Mouse (Mus musculus): Measurements from ENCODE around the gene Prss23. TPM values are rescaled to one million over a fixed set of nuclear protein-coding genes. Genes with fewer than 3 reads are reported as not detected.

Prss23 gene
- not detected in 2 replicates for total RNA-seq (2014; fragmentation: Nextera tagmentation)
- total RNA-seq (2017): 0.16 TPM in 1 of 2 replicates, not detected in the other
- not detected in 2 replicates for polyA plus RNA-seq (2012)

- Histone ChIP-seq H3K4me3 (ENCODE audit: low read depth, low read length) (no peak within 1 kb of the TSS), H3K4me1 (ENCODE audit: insufficient read depth, low read depth, low read length) (no peaks in the 10 kb centered on the region), H3K27me3 (ENCODE audit: insufficient read depth, low read length) (peaks cover 2% of the 10 kb centered on the region; the same call in 1 of the 2 replicates), H3K9me3 (replicated peaks) (no peaks in the 10 kb centered on the region), H3K36me3 (replicated peaks) (no peaks in the 10 kb centered on the region)
- TF ChIP-seq CTCF (IDR thresholded peaks at IDR 0.05; ENCODE audit: low read depth, low read length) (no peak), GATA1 (IDR thresholded peaks at IDR 0.05; ENCODE audit: borderline replicate concordance, low read length) (no peak), GATA2 (IDR thresholded peaks at IDR 0.05; ENCODE audit: borderline replicate concordance, low read depth, low read length) (no peak), TAL1 (conservative IDR thresholded peaks at IDR 0.05; ENCODE audit: low read depth, low read length) (no peak), POLR2AphosphoS5 (IDR thresholded peaks at IDR 0.05; ENCODE audit: insufficient replicate concordance, low read depth, low read length) (no peak)
- DNase-seq (ENCODE audit: low spot score) (no peak), ATAC-seq (ENCODE audit: extremely low read depth, insufficient number of reproducible peaks, low FRiP score, poor library complexity, severe bottlenecking) (peak; percentile 8; the same call in 1 of the 2 replicates)
Observed at GRCm38 (mm10) chr7:89526731-89527429, at the start of gene Prss23. TSS of gene Prss23 (minus strand) at chr7:89527187.

GRCm38 (mm10) chr7:89576127-89576526 lies 49.1 kb upstream of the Prss23 start:
- no peaks in the 10 kb centered on the region for H3K4me1 ChIP-seq (ENCODE audit: insufficient read depth, low read depth, low read length)
- ATAC-seq (ENCODE audit: extremely low read depth, insufficient number of reproducible peaks, low FRiP score, poor library complexity, severe bottlenecking) (no peak), DNase-seq (ENCODE audit: low spot score) (no peak)
- no peak overlapping the region for H3K4me3 ChIP-seq (ENCODE audit: low read depth, low read length)
- no peaks in the 10 kb centered on the region for H3K36me3 ChIP-seq (replicated peaks)
- no peaks in the 10 kb centered on the region for H3K27me3 ChIP-seq (ENCODE audit: insufficient read depth, low read length)
- TF ChIP-seq TAL1 (conservative IDR thresholded peaks at IDR 0.05; ENCODE audit: low read depth, low read length) (no peak), GATA1 (IDR thresholded peaks at IDR 0.05; ENCODE audit: borderline replicate concordance, low read length) (no peak), GATA2 (IDR thresholded peaks at IDR 0.05; ENCODE audit: borderline replicate concordance, low read depth, low read length) (no peak), CTCF (IDR thresholded peaks at IDR 0.05; ENCODE audit: low read depth, low read length) (no peak), POLR2AphosphoS5 (IDR thresholded peaks at IDR 0.05; ENCODE audit: insufficient replicate concordance, low read depth, low read length) (no peak)
- no peaks in the 10 kb centered on the region for H3K9me3 ChIP-seq (replicated peaks)

GRCm38 (mm10) chr7:89564569-89564968 lies 37.6 kb upstream of the Prss23 start:
- no peak overlapping the region for H3K4me3 ChIP-seq (ENCODE audit: low read depth, low read length)
- ATAC-seq (ENCODE audit: extremely low read depth, insufficient number of reproducible peaks, low FRiP score, poor library complexity, severe bottlenecking): no peak
- no peaks in the 10 kb centered on the region for H3K27me3 ChIP-seq (ENCODE audit: insufficient read depth, low read length)
- no peaks in the 10 kb centered on the region for H3K9me3 ChIP-seq (replicated peaks)
- DNase-seq (ENCODE audit: low spot score): no peak
- no peak for TF ChIP-seq GATA2 (IDR thresholded peaks at IDR 0.05; ENCODE audit: borderline replicate concordance, low read depth, low read length)
- no peak for TF ChIP-seq GATA1 (IDR thresholded peaks at IDR 0.05; ENCODE audit: borderline replicate concordance, low read length)
- no peak for TF ChIP-seq POLR2AphosphoS5 (IDR thresholded peaks at IDR 0.05; ENCODE audit: insufficient replicate concordance, low read depth, low read length)
- no peak for TF ChIP-seq CTCF (IDR thresholded peaks at IDR 0.05; ENCODE audit: low read depth, low read length)
- no peak for TF ChIP-seq TAL1 (conservative IDR thresholded peaks at IDR 0.05; ENCODE audit: low read depth, low read length)
- no peaks in the 10 kb centered on the region for H3K36me3 ChIP-seq (replicated peaks)
- no peaks in the 10 kb centered on the region for H3K4me1 ChIP-seq (ENCODE audit: insufficient read depth, low read depth, low read length)

- ATAC-seq (ENCODE audit: extremely low read depth, insufficient number of reproducible peaks, low FRiP score, poor library complexity, severe bottlenecking) (no peak), DNase-seq (ENCODE audit: low spot score) (no peak)
- Histone ChIP-seq H3K36me3 (replicated peaks) (no peaks in the 10 kb centered on the region), H3K4me1 (ENCODE audit: insufficient read depth, low read depth, low read length) (no peaks in the 10 kb centered on the region), H3K4me3 (ENCODE audit: low read depth, low read length) (no peak overlapping the region), H3K27me3 (ENCODE audit: insufficient read depth, low read length) (no peaks in the 10 kb centered on the region), H3K9me3 (replicated peaks) (no peaks in the 10 kb centered on the region)
- TF ChIP-seq GATA2 (IDR thresholded peaks at IDR 0.05; ENCODE audit: borderline replicate concordance, low read depth, low read length): no peak
- no peak for TF ChIP-seq GATA1 (IDR thresholded peaks at IDR 0.05; ENCODE audit: borderline replicate concordance, low read length)
- no peak for TF ChIP-seq TAL1 (conservative IDR thresholded peaks at IDR 0.05; ENCODE audit: low read depth, low read length)
- TF ChIP-seq POLR2AphosphoS5 (IDR thresholded peaks at IDR 0.05; ENCODE audit: insufficient replicate concordance, low read depth, low read length): no peak
- no peak for TF ChIP-seq CTCF (IDR thresholded peaks at IDR 0.05; ENCODE audit: low read depth, low read length)
Observed at GRCm38 (mm10) chr7:89563501-89563900, 36.5 kb upstream of the Prss23 start.

GRCm38 (mm10) chr7:89562140-89562539 lies 35.2 kb upstream of the Prss23 start:
- Histone ChIP-seq H3K36me3 (replicated peaks) (no peaks in the 10 kb centered on the region), H3K4me3 (ENCODE audit: low read depth, low read length) (no peak overlapping the region), H3K9me3 (replicated peaks) (no peaks in the 10 kb centered on the region), H3K27me3 (ENCODE audit: insufficient read depth, low read length) (no peaks in the 10 kb centered on the region), H3K4me1 (ENCODE audit: insufficient read depth, low read depth, low read length) (no peaks in the 10 kb centered on the region)
- TF ChIP-seq GATA2 (IDR thresholded peaks at IDR 0.05; ENCODE audit: borderline replicate concordance, low read depth, low read length): no peak
- TF ChIP-seq CTCF (IDR thresholded peaks at IDR 0.05; ENCODE audit: low read depth, low read length): no peak
- no peak for DNase-seq (ENCODE audit: low spot score)
- no peak for ATAC-seq (ENCODE audit: extremely low read depth, insufficient number of reproducible peaks, low FRiP score, poor library complexity, severe bottlenecking)

DNA sequence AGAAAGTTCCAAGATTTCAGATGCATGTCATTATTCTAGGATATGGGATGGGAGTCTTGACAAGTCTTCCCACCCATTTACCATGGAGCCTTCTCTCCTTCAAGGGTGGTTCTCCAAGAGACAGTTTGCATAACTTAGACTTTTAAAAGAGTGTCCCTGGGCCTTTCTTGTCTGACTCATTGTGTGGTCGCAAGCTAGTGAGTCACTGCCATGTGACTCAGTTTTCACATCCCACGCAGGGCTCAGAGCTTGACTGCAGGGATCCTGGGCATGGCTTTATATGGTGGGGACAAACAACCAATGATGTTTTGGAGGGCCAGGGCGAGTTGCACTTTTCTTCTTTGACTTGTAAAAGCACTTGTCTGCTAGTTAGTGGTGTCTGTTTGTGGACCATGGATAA lies 34.0 kb upstream of the Prss23 start:
- DNase-seq (ENCODE audit: low spot score) (no peak), ATAC-seq (ENCODE audit: extremely low read depth, insufficient number of reproducible peaks, low FRiP score, poor library complexity, severe bottlenecking) (no peak)
- no peak overlapping the region for H3K4me3 ChIP-seq (ENCODE audit: low read depth, low read length)
- H3K36me3 ChIP-seq (replicated peaks): no peaks in the 10 kb centered on the region
- H3K9me3 ChIP-seq (replicated peaks): no peaks in the 10 kb centered on the region
- no peaks in the 10 kb centered on the region for H3K27me3 ChIP-seq (ENCODE audit: insufficient read depth, low read length)
- H3K4me1 ChIP-seq (ENCODE audit: insufficient read depth, low read depth, low read length): no peaks in the 10 kb centered on the region
- TF ChIP-seq POLR2AphosphoS5 (IDR thresholded peaks at IDR 0.05; ENCODE audit: insufficient replicate concordance, low read depth, low read length) (no peak), CTCF (IDR thresholded peaks at IDR 0.05; ENCODE audit: low read depth, low read length) (no peak), GATA2 (IDR thresholded peaks at IDR 0.05; ENCODE audit: borderline replicate concordance, low read depth, low read length) (no peak), GATA1 (IDR thresholded peaks at IDR 0.05; ENCODE audit: borderline replicate concordance, low read length) (no peak), TAL1 (conservative IDR thresholded peaks at IDR 0.05; ENCODE audit: low read depth, low read length) (no peak)
